Mouse (Mus musculus): ENCODE results near the gene Tra2b. TPM values are rescaled to one million over a fixed set of nuclear protein-coding genes. Genes with fewer than 3 reads are reported as not detected.
"Not testable (repeated sequence)": the region's sequence is repeated elsewhere in the genome, so short reads cannot be mapped to it uniquely, and the experiment has no call there.

The Tra2b gene
- polyA plus RNA-seq, 1 experiment from 2014 or later: 411 TPM

DNA sequence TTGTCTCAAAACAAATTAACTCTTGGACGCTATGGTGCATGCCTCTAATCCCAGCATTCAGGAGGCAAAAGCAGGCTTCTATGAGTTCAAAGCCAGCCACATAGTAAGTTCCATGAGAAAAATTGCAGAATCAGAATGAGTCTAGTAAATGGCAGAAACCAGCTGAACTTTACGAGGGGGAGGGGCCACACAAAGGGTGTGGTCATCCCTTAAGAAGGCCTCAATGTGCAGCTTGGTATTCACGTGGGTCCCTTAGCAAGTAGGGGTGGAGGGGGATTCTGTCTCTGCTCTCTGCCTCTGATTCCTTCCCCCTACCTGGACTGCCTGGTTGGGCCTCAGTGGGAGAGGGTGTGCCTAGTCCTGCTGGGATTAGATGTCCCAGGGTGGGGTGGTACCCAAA, 4.7 kb upstream of the Tra2b start:
- Histone ChIP-seq H3K27me3 (no peaks in the 10 kb centered on the region), H3K4me3 (no peak overlapping the region), H3K9ac (no peak overlapping the region), H3K9me3 (no peaks in the 10 kb centered on the region), H3K4me1 (peaks cover 3% of the 10 kb centered on the region; the same call in 1 of the 2 replicates), H3K36me3 (no peaks in the 10 kb centered on the region), H3K27ac (no peak overlapping the region), H3K4me2 (no peak overlapping the region)
- ATAC-seq (ENCODE audit: insufficient number of reproducible peaks, insufficient read depth, low FRiP score, low TSS enrichment, low read depth): no peak
- WGBS: 60% methylated on average over 3 of the region's 3 CpGs

DNA sequence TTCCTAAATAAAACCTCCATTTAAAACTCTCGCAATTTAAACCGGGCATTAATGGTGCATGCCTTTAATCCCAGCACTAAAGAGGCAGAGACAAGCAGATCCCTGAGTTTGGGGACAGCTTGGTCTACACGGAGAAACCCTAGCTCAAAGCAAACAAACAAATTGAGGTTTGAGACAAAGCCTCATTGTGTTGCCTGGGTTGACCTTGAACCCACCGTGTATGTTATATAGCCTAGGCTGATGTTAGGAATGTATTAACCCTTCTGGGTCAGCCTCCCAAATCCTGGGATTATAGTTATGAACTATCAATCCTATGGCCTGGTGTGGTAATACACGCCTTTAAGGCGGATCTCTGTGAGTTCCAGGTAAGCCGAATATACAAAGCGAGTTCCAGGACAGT, 579 bp upstream of the Tra2b start:
- H3K4me1 ChIP-seq: peaks cover 13% of the 10 kb centered on the region
- H3K4me3 ChIP-seq: peak overlapping the region; percentile 99
- H3K27me3 ChIP-seq: no peaks in the 10 kb centered on the region
- no peaks in the 10 kb centered on the region for H3K36me3 ChIP-seq
- H3K9ac ChIP-seq: peak overlapping the region; percentile 99
- peak overlapping the region; percentile 66 for H3K4me2 ChIP-seq
- peak overlapping the region; percentile 98 for H3K27ac ChIP-seq
- no peaks in the 10 kb centered on the region for H3K9me3 ChIP-seq
- ATAC-seq (ENCODE audit: insufficient number of reproducible peaks, insufficient read depth, low FRiP score, low TSS enrichment, low read depth): no peak
- 36% methylated on average over 8 of the region's 8 CpGs for WGBS

DNA sequence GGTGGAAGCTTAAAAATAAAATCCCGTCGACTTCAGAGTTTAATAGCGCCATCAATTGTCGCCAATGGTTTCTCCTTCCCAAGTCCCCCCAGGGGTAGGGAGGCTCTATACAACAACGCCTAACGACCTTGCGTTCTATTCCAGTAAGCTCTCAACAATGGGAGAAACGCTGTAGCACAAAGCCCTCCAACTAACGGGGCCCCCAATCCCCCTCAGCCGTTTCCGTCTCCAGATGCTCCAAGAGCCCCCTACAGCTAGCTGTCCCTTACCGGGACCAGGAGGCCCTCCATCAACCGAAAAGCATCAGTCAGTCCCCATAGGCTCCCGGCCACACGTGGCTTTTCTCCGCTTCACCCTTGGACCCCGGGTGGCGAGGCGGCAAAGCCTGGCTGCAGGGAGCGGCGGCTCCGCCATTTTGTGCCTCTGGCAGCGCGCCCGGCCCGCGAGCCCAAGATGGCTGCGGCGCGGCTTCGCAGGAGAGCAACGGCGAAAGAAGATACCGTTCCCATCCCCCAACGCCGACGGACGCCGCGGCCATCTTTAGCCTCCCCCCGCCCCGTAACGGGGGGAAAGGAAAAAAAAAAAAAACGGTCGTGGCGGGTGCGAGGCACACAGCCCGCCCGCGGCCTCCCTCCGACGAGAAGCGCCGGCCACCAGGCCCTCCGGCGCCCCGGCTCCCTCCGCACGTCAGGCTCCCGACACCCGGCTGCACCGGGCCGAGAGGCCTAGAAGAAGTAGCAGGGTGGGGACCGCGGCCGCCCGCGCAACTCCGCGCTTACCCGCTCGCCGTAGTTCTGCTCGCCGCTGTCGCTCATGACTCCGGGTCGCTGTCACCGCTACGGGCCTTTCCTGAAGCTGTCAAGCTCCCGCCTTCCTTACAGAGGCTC, 600 bp downstream of the Tra2b start:
- H3K9ac ChIP-seq: peak overlapping the region; percentile 99
- under 1% methylated on average over 77 of the region's 81 CpGs for WGBS
- H3K27me3 ChIP-seq: no peaks in the 10 kb centered on the region
- peaks cover 18% of the 10 kb centered on the region for H3K4me1 ChIP-seq
- peak; percentile 66 for ATAC-seq (ENCODE audit: insufficient number of reproducible peaks, insufficient read depth, low FRiP score, low TSS enrichment, low read depth)
- peak overlapping the region; percentile 66 for H3K4me2 ChIP-seq
- no peaks in the 10 kb centered on the region for H3K36me3 ChIP-seq
- H3K4me3 ChIP-seq: peak overlapping the region; percentile 99
- peak overlapping the region; percentile 98 for H3K27ac ChIP-seq
- no peaks in the 10 kb centered on the region for H3K9me3 ChIP-seq

DNA sequence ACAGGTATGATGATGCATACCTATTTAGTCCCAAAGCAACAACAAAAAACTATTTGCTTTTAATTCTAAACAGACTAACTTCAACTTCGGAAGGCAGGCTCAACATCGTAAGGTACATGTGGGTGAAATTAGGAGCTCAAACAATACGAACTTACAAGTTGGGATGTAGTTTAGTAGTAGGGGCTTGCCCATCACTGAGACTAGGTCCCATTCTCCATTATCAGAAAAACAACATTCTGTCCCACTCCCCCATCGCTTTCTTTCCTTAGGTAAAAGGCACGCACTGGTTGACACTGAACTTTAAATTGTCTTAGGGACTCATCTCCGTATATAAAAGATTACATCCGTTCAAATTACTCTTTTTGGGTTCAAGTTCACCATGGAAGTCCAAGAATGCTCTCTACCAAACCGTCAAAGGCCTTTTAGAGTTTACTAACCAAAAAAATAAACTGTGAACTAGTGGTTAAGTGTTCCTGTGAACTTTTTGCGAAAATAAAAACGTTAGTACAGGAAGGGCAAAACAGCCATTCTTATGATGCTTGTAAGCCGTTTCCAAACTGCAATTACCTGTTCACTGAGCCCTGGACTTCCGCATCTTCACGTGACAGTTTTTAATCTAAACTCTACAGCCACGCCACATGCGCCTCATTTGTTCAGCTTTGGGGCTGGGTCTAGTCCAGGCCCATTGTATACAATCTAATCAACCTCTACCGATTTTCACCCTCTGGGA, 1.4 kb downstream of the Tra2b start:
- no peaks in the 10 kb centered on the region for H3K27me3 ChIP-seq
- H3K9ac ChIP-seq: peak overlapping the region; percentile 99
- peak overlapping the region; percentile 98 for H3K27ac ChIP-seq
- peak overlapping the region; percentile 66 for H3K4me2 ChIP-seq
- ATAC-seq (ENCODE audit: insufficient number of reproducible peaks, insufficient read depth, low FRiP score, low TSS enrichment, low read depth): no peak
- H3K4me1 ChIP-seq: peaks cover 18% of the 10 kb centered on the region
- peak overlapping the region; percentile 99 for H3K4me3 ChIP-seq
- H3K9me3 ChIP-seq: no peaks in the 10 kb centered on the region
- WGBS: under 1% methylated on average over 16 of the region's 16 CpGs
- H3K36me3 ChIP-seq: no peaks in the 10 kb centered on the region

DNA sequence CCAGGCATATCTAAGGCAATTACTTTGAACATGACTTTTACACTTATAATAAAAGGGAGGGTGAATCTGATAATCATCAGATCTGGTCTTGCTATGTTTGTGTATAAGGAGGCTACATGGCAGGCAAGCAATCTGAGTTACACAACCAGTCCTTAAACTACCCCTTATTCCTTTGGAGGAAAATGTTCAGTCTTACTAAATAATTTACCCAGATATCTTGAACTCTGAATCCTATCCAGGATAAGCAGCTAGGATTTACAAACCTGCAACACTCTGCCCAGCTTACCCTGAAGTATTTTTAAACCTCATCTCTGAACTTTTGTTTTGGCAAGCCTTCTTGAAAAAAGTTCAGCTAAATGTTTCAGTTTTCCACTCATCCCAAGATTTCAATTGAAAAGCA, 2.7 kb downstream of the Tra2b start:
- Histone ChIP-seq H3K4me3 (peak overlapping the region; percentile 99), H3K9ac (peak overlapping the region; percentile 99), H3K27ac (0 out of 2 replicates have a peak overlapping the region, but pooled peaks have one; percentile 33), H3K4me2 (peak overlapping the region; percentile 66), H3K4me1 (peaks cover 22% of the 10 kb centered on the region), H3K27me3 (no peaks in the 10 kb centered on the region), H3K36me3 (no peaks in the 10 kb centered on the region), H3K9me3 (no peaks in the 10 kb centered on the region)
- ATAC-seq (ENCODE audit: insufficient number of reproducible peaks, insufficient read depth, low FRiP score, low TSS enrichment, low read depth): no peak

DNA sequence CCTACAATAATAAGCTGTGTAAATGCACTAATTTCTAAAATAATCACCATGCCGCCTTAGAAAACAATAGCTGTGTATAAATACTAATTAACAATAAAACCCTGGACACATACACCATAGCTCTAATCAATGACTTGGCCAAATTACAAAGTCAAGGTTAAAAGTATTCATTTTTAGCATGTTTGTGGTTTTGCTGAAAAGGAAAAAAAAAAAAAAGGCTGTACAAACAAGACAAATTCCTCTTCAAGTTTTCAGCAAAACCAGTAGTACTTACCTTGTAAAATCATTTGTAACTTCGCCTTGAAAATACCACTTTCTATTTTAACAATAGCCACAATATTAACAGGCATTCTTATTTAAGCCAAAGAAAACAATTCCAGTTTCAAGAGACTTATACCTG, 4.2 kb downstream of the Tra2b start:
- ATAC-seq (ENCODE audit: insufficient number of reproducible peaks, insufficient read depth, low FRiP score, low TSS enrichment, low read depth): no peak
- no peaks in the 10 kb centered on the region for H3K27me3 ChIP-seq
- H3K4me1 ChIP-seq: peaks cover 23% of the 10 kb centered on the region
- no peaks in the 10 kb centered on the region for H3K36me3 ChIP-seq
- H3K4me2 ChIP-seq: no peak overlapping the region
- no peak overlapping the region for H3K9ac ChIP-seq
- WGBS: 81% methylated on average over 2 of the region's 2 CpGs
- H3K9me3 ChIP-seq: no peaks in the 10 kb centered on the region
- H3K27ac ChIP-seq: no peak overlapping the region
- no peak overlapping the region for H3K4me3 ChIP-seq

DNA sequence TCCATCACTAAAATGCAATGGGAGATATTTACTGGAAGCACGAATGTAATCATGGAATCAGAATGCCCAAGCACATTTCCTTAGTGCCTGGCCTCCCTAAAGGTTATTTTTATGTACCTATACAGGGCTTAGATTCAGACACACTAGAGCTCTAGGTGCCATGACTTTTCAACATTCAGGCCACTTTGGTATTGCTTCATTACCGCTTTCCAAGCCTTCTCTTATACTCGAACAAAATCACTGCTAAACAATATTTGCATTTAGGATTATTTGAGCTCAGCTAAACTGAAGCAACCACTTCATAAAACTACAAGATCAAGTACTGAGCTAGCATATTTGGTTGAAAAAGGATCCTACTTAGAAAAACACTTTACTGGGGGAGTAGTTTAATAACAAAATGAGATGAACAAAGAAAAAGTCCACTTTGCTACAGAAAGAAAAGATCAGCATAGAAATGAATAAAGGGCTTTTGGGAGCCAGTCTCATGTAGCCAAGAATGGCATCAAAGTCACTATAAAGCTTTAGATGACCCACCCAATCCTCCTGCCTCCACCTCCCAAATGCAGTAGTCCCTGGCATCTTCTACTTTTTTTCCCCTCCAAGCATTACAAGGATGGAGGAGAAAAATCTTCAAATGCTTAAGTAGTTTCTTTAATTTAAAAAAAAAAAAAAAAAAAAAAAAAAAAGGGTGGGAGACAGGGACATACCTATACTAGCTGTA, 5.2 kb downstream of the Tra2b start:
- WGBS: 64% methylated on average over 3 of the region's 3 CpGs
- peaks cover 26% of the 10 kb centered on the region for H3K4me1 ChIP-seq
- no peaks in the 10 kb centered on the region for H3K9me3 ChIP-seq
- no peaks in the 10 kb centered on the region for H3K36me3 ChIP-seq
- H3K27me3 ChIP-seq: no peaks in the 10 kb centered on the region
- no peak overlapping the region for H3K4me3 ChIP-seq
- peak overlapping the region; percentile 38 for H3K4me2 ChIP-seq
- no peak for ATAC-seq (ENCODE audit: insufficient number of reproducible peaks, insufficient read depth, low FRiP score, low TSS enrichment, low read depth)
- no peak overlapping the region for H3K9ac ChIP-seq
- no peak overlapping the region for H3K27ac ChIP-seq

DNA sequence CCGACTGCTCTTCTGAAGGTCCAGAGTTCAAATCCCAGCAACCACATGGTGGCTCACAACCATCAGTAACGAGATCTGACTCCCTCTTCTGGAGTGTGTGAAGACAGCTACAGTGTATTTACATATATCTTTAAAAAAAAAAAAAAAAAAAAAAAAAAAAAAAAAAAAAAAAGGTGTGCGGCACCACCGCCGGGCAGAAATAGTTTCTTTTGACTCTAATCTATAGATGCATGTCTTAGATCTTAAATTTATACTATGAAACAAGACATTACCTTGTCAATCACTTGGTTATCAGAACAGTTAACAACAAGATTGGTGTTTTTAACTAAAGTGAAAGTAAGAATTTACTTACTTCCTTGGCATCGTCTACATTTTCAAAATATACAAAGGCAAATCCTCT, 13.6 kb downstream of the Tra2b start:
- ATAC-seq (ENCODE audit: insufficient number of reproducible peaks, insufficient read depth, low FRiP score, low TSS enrichment, low read depth): not testable (repeated sequence)
- 85% methylated on average over 6 of the region's 6 CpGs for WGBS
- H3K36me3 ChIP-seq: peaks cover 56% of the 10 kb centered on the region

DNA sequence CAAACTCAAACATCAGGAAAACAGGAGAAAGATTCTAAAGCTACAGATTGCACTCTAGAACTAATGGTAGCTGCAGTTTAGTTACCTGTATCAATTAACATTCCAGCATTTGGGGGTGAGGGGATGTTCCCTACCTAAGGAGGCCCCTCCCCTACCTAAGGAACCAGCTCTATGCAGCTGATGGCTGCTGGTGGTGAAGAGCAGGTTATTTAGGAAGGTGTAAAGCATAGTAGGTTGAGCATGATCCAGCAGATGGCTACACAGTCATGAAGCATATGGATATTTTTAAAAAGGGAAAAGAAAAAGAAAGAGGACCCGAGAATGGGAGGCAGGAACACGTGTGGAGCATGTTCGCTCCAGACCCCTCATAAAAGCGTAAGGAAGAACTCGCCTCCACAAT, 15.5 kb downstream of the Tra2b start:
- 93% methylated on average over 5 of the region's 5 CpGs for WGBS
- Histone ChIP-seq H3K9me3 (no peaks in the 10 kb centered on the region), H3K36me3 (peaks cover 62% of the 10 kb centered on the region), H3K4me1 (no peaks in the 10 kb centered on the region), H3K27me3 (no peaks in the 10 kb centered on the region), H3K9ac (no peak overlapping the region), H3K4me2 (no peak overlapping the region), H3K27ac (no peak overlapping the region), H3K4me3 (no peak overlapping the region)
- no peak for ATAC-seq (ENCODE audit: insufficient number of reproducible peaks, insufficient read depth, low FRiP score, low TSS enrichment, low read depth)

More for the DNA sequence above, 13.6 kb downstream of the Tra2b start:
- H3K9ac ChIP-seq, H3K9me3 ChIP-seq, H3K4me2 ChIP-seq, H3K27me3 ChIP-seq, H3K27ac ChIP-seq, H3K4me1 ChIP-seq, H3K4me3 ChIP-seq: not testable (repeated sequence)

DNA sequence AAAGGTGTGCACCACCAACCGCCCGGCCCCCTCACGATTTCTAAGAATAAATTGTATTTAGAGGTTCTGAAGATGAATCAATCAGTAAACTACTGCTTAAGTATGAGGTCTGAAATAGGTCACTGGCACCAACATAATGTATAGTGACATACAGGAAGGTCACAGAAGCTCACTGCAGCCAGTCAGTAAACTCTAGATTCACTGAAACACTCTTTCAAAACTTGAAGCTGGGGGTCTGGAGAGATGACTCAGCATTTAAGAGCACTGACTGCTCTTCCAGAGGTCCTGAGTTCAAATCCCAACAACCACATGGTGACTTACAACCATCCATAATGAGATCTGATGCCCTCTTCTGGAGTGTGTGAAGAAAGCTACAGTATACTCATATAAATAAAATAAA, 16.1 kb downstream of the Tra2b start:
- no peak for ATAC-seq (ENCODE audit: insufficient number of reproducible peaks, insufficient read depth, low FRiP score, low TSS enrichment, low read depth)
- Histone ChIP-seq H3K27me3 (no peaks in the 10 kb centered on the region), H3K9me3 (no peaks in the 10 kb centered on the region), H3K4me3 (no peak overlapping the region), H3K36me3 (peaks cover 66% of the 10 kb centered on the region), H3K27ac (no peak overlapping the region), H3K4me1 (no peaks in the 10 kb centered on the region), H3K4me2 (no peak overlapping the region), H3K9ac (no peak overlapping the region)
- 90% methylated on average over 3 of the region's 3 CpGs for WGBS

DNA sequence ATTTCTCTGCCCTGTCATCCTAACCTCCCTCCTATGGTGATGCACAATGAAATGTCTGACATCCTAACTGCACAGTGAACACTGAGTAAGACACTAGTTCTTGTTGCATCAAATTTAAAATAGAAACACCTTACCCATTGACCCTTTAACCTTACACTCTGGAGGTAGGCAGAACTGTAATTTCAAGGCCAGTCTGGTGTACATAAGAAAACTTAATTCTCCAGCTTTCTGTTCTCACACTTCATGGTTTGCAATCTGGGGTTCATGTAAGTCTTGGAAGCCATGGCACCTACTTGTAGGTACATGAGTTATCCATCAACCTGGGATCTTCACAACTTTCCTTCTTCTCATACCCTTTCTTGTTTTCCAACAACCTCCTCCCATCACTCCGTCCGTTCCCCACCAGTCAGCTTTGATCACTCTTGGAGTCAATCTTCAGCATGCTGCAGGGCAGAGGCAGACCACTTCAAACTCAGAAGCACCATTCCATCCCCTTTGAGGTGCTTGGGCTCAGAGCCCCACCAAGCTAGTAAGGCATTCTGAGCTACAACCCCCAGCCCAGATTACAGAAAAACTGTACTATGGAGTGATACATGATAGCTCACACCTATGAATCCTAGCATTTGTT, 23.5 kb downstream of the Tra2b start:
- no peaks in the 10 kb centered on the region for H3K4me1 ChIP-seq
- peaks cover 53% of the 10 kb centered on the region for H3K36me3 ChIP-seq
- 86% methylated on average over 2 of the region's 2 CpGs for WGBS
- no peaks in the 10 kb centered on the region for H3K9me3 ChIP-seq
- no peak overlapping the region for H3K4me2 ChIP-seq
- no peak; the same call in 1 of the 2 replicates for ATAC-seq (ENCODE audit: insufficient number of reproducible peaks, insufficient read depth, low FRiP score, low TSS enrichment, low read depth)
- H3K4me3 ChIP-seq: no peak overlapping the region
- no peaks in the 10 kb centered on the region for H3K27me3 ChIP-seq
- H3K9ac ChIP-seq: no peak overlapping the region
- H3K27ac ChIP-seq: no peak overlapping the region

Data from embryonic facial prominence, embryonic 13.5 days (tissue).